In the genomic region with DNA sequence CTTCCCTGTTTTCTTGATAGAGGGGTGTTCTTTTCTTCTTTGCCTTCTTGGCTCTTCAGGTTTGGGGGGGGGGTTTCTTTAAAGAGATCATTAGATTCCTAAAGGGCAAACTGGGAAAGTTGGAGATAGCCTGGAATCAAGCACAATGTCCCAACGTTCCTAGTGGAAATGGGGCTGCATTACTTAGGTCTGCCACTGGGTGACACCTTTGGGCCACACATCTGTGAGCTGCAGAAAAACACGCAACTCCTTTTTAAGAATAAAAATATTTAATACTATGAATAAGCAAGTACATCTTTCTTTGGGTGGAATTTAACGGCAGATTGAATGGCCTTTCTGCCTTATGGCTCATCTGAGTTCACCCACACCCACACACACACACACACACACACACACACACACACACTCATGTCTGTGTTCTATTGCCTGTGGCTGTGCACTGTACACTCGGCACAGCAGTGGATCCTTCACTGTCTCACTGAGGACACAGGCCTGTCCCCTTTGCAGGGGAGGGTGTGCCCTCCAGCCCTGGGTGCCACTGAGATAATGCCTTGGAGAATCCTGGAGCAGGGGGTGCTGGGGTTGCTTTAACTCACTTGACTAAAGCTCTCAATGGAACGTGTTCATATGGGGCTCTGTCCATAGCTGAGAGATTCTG, we compare ENCODE assay signal across 9 mouse cellular contexts.
A peak's percentile ranks its signal among the peaks of the same experiment; 100 is the strongest.
DNase-seq lines count a peak whose midpoint lies in the region; TF ChIP-seq lines count a peak whose summit lies in the region.
"Had no signal": no experiment of that assay in that cellular context is flagged by ENCODE, and none has a peak within 500 bp of the region (broad histone marks: within the 10 kb centered on the region; RNA-seq: fewer than 3 reads in every experiment).

No protein-coding gene starts in this region.

- TF ChIP-seq POLR2A in CH12.LX (IDR thresholded peaks at IDR 0.05; ENCODE audit: low read depth, low read length) = no peak
- TF ChIP-seq POLR2A in cortical plate, adult 2 months (IDR thresholded peaks at IDR 0.05; ENCODE audit: extremely low read depth, insufficient read depth, low read length) = no peak

- in situ Hi-C loops in CH12.LX (cut with MboI; ENCODE audit: low pct_ligation_motif_present, low pct_unique_long_range_greater_than_20kb, low sequenced_read_pairs) = loop anchor here (5.0 to 25.0 kb wide), 2 partner anchors 383 to 648 kb away; partner anchors contain the start of gene Papln

- no peak for TF ChIP-seq EP300 in CH12.LX (IDR thresholded peaks at IDR 0.05; ENCODE audit: low read length)

- H3K27ac ChIP-seq in CH12.LX (ENCODE audit: insufficient read depth, low read depth) = no peak overlapping the region
- no peak overlapping the region for H3K27ac ChIP-seq in cortical plate, adult 2 months (ENCODE audit: insufficient read depth, low read length)
- H3K27ac ChIP-seq: neural tube, embryonic 12.5 days had no signal

- no peak overlapping the region for H3K4me2 ChIP-seq in CH12.LX (ENCODE audit: insufficient read depth, low read depth, poor library complexity, severe bottlenecking)
- H3K4me2 ChIP-seq: neural tube, embryonic 12.5 days had no signal

- TF ChIP-seq CTCF in CH12.LX (conservative IDR thresholded peaks at IDR 0.05 in 1 of 2, IDR thresholded peaks at IDR 0.05 in 1 of 2; ENCODE audit: low read depth in 2 of 2, low read length in 2 of 2) = peak; percentile 75 to 84; a peak in 3 of 4 replicates
- peak; percentile 97 for TF ChIP-seq CTCF in cortical plate, adult 2 months (IDR thresholded peaks at IDR 0.05; ENCODE audit: extremely low read depth, insufficient read depth, low read length)

- no peak overlapping the region for H3K4me3 ChIP-seq in CH12.LX (replicated peaks in 1 of 3; ENCODE audit: low read depth in 2 of 3, low read length in 2 of 3, poor library complexity in 1 of 3)
- no peak overlapping the region for H3K4me3 ChIP-seq in cortical plate, adult 2 months (ENCODE audit: insufficient read depth, low read length)
- H3K4me3 ChIP-seq: neural tube, embryonic 12.5 days had no signal

- no peaks in the 10 kb centered on the region for H3K9me3 ChIP-seq in CH12.LX (replicated peaks; ENCODE audit: low read length)
- H3K9me3 ChIP-seq: neural tube, embryonic 12.5 days had no signal

- no peaks in the 10 kb centered on the region for H3K27me3 ChIP-seq in CH12.LX (replicated peaks)
- H3K27me3 ChIP-seq: neural tube, embryonic 12.5 days had no signal

- dilution Hi-C loops in CH12.LX (cut with MboI; ENCODE audit: extremely low pct_ligation_motif_present, extremely low pct_unique_long_range_greater_than_20kb, low sequenced_read_pairs) = no loop called here

- no peaks in the 10 kb centered on the region for H3K4me1 ChIP-seq in CH12.LX (ENCODE audit: control insufficient read depth in 1 of 2, insufficient read depth in 2 of 2)
- H3K4me1 ChIP-seq in cortical plate, adult 2 months (ENCODE audit: control insufficient read depth, insufficient read depth, low read length) = 0 out of 2 replicates have a peak, but pooled peaks cover 1% of the 10 kb centered on the region
- H3K4me1 ChIP-seq: neural tube, embryonic 12.5 days had no signal

- no peak for DNase-seq in CH12.LX (ENCODE audit: extremely low read depth)
- peak; percentile 62 for DNase-seq in adipocyte (ENCODE audit: low spot score)
- DNase-seq in gastrocnemius, postnatal 25 days = peak; percentile 38
- DNase-seq in kidney, postnatal 36 days = peak; percentile 55 to 86
- DNase-seq in lung, adult 18-20 months = peak; percentile 28 to 47
- DNase-seq in retina, postnatal 7 days (ENCODE audit: low read depth, low spot score) = peak; percentile 46
- DNase-seq in T-cell, adult 2 months (ENCODE audit: low spot score) = no peak

- TF ChIP-seq RAD21 in CH12.LX (IDR thresholded peaks at IDR 0.05; ENCODE audit: low read depth, low read length) = peak; percentile 88

- H3K9ac ChIP-seq in CH12.LX (ENCODE audit: insufficient read depth, low read depth) = no peak overlapping the region
- H3K9ac ChIP-seq: neural tube, embryonic 12.5 days had no signal

- H3K36me3 ChIP-seq in CH12.LX (replicated peaks in 1 of 2; ENCODE audit: control insufficient read depth in 1 of 2, insufficient read depth in 1 of 2, low read length in 1 of 2) = no peaks in the 10 kb centered on the region
- H3K36me3 ChIP-seq: neural tube, embryonic 12.5 days had no signal

- no peaks in the 10 kb centered on the region for H3K79me2 ChIP-seq in CH12.LX (replicated peaks; ENCODE audit: control insufficient read depth, extremely low read depth, insufficient read depth, poor library complexity, severe bottlenecking)

TF ChIP-seq in CH12.LX, 34 proteins besides CTCF, POLR2A, EP300 and RAD21:
- no peak for TF ChIP-seq USF1 (IDR thresholded peaks at IDR 0.05; ENCODE audit: low read depth, low read length)
- no peak for TF ChIP-seq BHLHE40 (IDR thresholded peaks at IDR 0.05; ENCODE audit: low read depth, low read length)
- TF ChIP-seq MEF2A (IDR thresholded peaks at IDR 0.05; ENCODE audit: borderline replicate concordance, low read depth, low read length) = no peak
- peak; percentile 71 for TF ChIP-seq SMC3 (IDR thresholded peaks at IDR 0.05; ENCODE audit: low read depth, low read length)
- no peak for TF ChIP-seq ZKSCAN1 (IDR thresholded peaks at IDR 0.05; ENCODE audit: borderline replicate concordance, low read depth, low read length)
- TF ChIP-seq ZMIZ1 (IDR thresholded peaks at IDR 0.05; ENCODE audit: low read depth, low read length) = no peak
- TF ChIP-seq ZC3H11A (IDR thresholded peaks at IDR 0.05; ENCODE audit: low read depth, low read length) = peak; percentile 27; the same call in 1 of the 2 replicates
- TF ChIP-seq ELF1 (IDR thresholded peaks at IDR 0.05; ENCODE audit: low read depth, low read length) = no peak
- no peak for TF ChIP-seq NRF1 (IDR thresholded peaks at IDR 0.05; ENCODE audit: low read depth, low read length)

Comparison
In these comparisons a context has a peak if more than half of its experiments do, and no peak if none do; other contexts are left out.
1. DNase-seq: peak in adipocyte (single experiment), gastrocnemius, postnatal 25 days (single experiment), kidney, postnatal 36 days (2 of 2), lung, adult 18-20 months (2 of 2) and retina, postnatal 7 days (single experiment); none in CH12.LX (single experiment) and T-cell, adult 2 months (single experiment).